Mouse (Mus musculus) lung, postnatal 25 days (tissue): ENCODE measurements around the gene Isoc2a.

Source experiments
- DNase-seq: peaks from one replicate; pipeline ENCODE4 v3.0.0; 2022; ENCODE audit warnings: low spot score

Isoc2a gene

DNA sequence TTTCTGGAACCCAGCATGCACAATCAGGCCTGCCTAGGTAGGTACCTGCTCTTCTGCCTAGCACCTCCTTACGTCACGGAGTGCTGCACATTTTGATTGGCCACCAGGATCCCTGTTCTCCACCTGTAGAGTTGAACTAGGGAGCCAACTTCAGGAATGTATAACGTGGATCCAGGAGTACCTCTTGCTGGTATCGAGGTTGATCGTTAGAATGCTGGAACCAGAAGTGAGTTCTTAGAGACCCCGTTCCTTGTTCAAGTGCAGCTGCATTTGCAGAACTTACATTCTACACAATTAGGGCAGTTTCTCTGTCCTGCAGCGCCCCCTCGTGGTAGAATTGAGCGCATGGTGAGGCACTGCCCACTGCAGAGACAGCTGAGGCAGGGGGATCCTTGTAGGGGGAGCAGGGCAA is 63.1 kb downstream of the Isoc2a start:
- peak; percentile 83 for DNase-seq

DNA sequence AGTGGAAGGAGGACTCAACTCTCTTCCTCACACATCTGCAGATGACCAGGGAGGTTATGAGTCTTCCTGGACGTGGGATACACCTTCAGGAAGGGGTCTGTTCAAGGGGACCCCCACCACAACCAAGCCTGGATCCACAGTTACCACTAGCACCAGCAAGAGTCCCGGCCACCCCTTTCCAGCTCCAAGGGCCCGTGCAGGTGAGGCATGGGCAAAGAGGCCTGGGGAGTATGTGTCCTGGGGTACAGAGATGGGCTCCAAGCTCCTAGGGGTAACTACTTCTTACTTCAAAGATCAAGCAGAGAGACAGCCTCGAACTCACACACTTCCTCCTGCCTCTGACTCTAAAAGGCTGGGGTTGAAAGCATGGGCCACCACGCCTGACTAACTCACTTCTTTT is 65.7 kb downstream of the Isoc2a start:
- no peak for DNase-seq

DNA sequence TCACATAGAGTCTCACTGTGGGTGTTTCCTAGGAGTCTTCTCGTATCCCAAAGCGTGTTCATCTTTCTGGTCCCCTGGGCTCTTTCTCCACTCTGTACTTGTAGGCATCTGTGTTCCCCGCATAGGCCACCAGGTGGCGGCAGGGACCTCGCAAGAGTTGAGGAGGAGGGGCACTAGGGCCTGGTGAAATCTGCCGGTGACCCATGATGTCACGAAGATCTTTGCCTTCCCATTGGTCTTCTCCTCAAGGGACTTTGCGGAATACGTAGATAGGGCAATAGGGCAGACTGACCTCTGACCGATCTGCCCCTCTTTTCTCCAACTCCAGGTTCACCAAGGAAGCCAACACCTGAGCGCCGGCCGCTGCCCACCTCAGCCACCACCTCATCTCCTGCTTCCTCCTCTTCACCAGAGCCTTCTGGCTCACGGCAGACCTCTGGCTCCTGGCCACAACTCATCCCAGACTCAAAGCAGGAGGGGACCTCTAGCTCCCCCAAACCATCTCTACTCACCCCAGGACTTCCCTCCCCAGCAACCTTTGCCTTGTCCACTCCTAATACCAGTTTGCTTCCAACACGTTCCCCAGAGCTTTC is 66.4 kb downstream of the Isoc2a start:
- DNase-seq, result peak; percentile 95
